Comparison of ENCODE assay signal across 22 mouse cellular contexts in the genomic region with DNA sequence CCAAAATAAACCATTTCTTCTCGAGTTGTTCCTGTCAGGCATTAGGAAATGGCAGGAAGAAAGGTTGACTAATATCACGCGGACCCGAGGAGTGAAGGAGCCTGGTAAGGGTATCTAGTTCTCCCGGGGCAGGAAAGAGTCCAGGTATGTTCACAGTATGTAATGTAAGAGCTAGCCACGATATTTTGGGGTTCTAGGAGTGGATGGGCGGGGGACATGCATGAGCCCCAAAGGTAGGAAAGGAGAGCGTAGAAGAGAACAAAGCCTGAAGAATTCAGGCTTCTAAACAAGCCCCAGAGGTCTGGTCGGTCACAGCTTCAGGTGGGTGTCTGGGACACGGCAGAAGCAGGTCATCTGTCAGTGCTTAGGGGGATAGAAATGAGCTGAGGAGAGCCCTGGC.
"Had no signal": no experiment of that assay in that cellular context is flagged by ENCODE, and none has a peak within 500 bp of the region (broad histone marks: within the 10 kb centered on the region; RNA-seq: fewer than 3 reads in every experiment).

No protein-coding gene starts in this region.

- H3K36me3 ChIP-seq: heart, embryonic 13.5 days; heart, embryonic 15.5 days; hindbrain, embryonic 13.5 days; hindbrain, embryonic 15.5 days; kidney, embryonic 15.5 days; limb, embryonic 13.5 days; limb, embryonic 15.5 days had no signal

- H3K4me3 ChIP-seq: heart, embryonic 13.5 days; heart, embryonic 15.5 days; hindbrain, embryonic 13.5 days; hindbrain, embryonic 15.5 days; kidney, embryonic 15.5 days; limb, embryonic 13.5 days; limb, embryonic 15.5 days; liver, embryonic 12.5 days had no signal

- H3K4me1 ChIP-seq: heart, embryonic 13.5 days; heart, embryonic 15.5 days; hindbrain, embryonic 13.5 days; hindbrain, embryonic 15.5 days; kidney, embryonic 15.5 days; limb, embryonic 13.5 days; limb, embryonic 15.5 days had no signal

- H3K27ac ChIP-seq: heart, embryonic 13.5 days; heart, embryonic 15.5 days; hindbrain, embryonic 13.5 days; hindbrain, embryonic 15.5 days; hindbrain, postnatal 0 days; kidney, embryonic 15.5 days; kidney, postnatal 0 days; limb, embryonic 13.5 days; limb, embryonic 15.5 days; liver, embryonic 12.5 days; liver, embryonic 14.5 days had no signal

- H3K27me3 ChIP-seq: heart, embryonic 13.5 days; heart, embryonic 15.5 days; hindbrain, embryonic 13.5 days; hindbrain, embryonic 15.5 days; kidney, embryonic 15.5 days; limb, embryonic 13.5 days; limb, embryonic 15.5 days; liver, embryonic 12.5 days had no signal

- DNase-seq: gastrocnemius, postnatal 14 days; gastrocnemius, postnatal 36 days; heart, adult 18-20 months; heart, postnatal 36 days; kidney, adult 11 months; kidney, adult 2 months; kidney, adult 9 months; kidney, postnatal 14 days; kidney, postnatal 36 days; layer of hippocampus, postnatal 36 days; left cerebral cortex, postnatal 4 days had no signal

- H3K9me3 ChIP-seq: heart, embryonic 15.5 days; hindbrain, embryonic 13.5 days; hindbrain, embryonic 15.5 days; limb, embryonic 15.5 days had no signal
